Mouse (Mus musculus): ENCODE results near the gene Calhm2. TPM values are rescaled to one million over a fixed set of nuclear protein-coding genes. Genes with fewer than 3 reads are reported as not detected.
A peak's percentile ranks its signal among the peaks of the same experiment; 100 is the strongest.
"Not testable (repeated sequence)": the region's sequence is repeated elsewhere in the genome, so short reads cannot be mapped to it uniquely, and the experiment has no call there.

Calhm2 gene
- total RNA-seq, 1 experiment = 3.2 TPM

DNA sequence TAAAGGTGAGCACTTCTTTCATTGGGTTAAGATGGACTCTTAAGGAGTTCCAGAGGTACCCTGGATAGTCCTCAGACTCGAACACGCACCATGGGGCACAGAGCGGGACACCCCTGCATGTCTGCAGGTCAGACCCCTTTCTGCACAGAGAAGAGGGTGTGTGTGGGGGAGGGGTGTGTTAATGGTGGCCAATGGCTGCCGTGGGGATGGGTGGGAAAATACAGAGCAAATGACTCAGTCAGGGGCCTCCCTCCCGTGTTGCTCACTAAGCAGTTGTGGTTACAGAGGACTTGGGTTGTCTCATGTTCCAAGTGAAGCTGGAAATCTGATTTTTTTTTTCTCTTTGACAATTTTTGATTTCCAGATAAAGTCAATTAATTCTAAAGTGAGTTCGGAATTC is 4.3 kb upstream of the Calhm2 start:
- no peaks in the 10 kb centered on the region for H3K9me3 ChIP-seq (ENCODE audit: control insufficient read depth, insufficient read depth, low read depth, low read length)
- no peaks in the 10 kb centered on the region for H3K36me3 ChIP-seq (ENCODE audit: control insufficient read depth, insufficient read depth, low read length, poor library complexity, severe bottlenecking)
- H3K9ac ChIP-seq (ENCODE audit: insufficient read depth, low read depth, low read length, poor library complexity, severe bottlenecking) = no peak overlapping the region
- peaks cover 5 to 30% of the 10 kb centered on the region in 2 experiments; a peak in 3 of 4 replicates for H3K4me1 ChIP-seq (ENCODE audit: control insufficient read depth in 2 of 2, insufficient read depth in 2 of 2, low read length in 2 of 2, poor library complexity in 1 of 2)
- TF ChIP-seq ZC3H11A (IDR thresholded peaks at IDR 0.05; ENCODE audit: borderline replicate concordance, low read depth, low read length) (no peak), HCFC1 (IDR thresholded peaks at IDR 0.05; ENCODE audit: borderline replicate concordance, insufficient read depth, low read length) (no peak), CHD2 (IDR thresholded peaks at IDR 0.05; ENCODE audit: low read depth, low read length) (no peak), MAFK (IDR thresholded peaks at IDR 0.05; ENCODE audit: insufficient read depth, low read depth, low read length) (no peak), ZNF384 (IDR thresholded peaks at IDR 0.05; ENCODE audit: low read depth, low read length) (no peak)
- no peak overlapping the region for H3K4me3 ChIP-seq (ENCODE audit: insufficient read depth in 1 of 2, low read depth in 1 of 2, low read length in 2 of 2, poor library complexity in 1 of 2, severe bottlenecking in 1 of 2)
- no peak overlapping the region for H3K27ac ChIP-seq (ENCODE audit: insufficient read depth, low read depth, low read length, poor library complexity, severe bottlenecking)
- in situ Hi-C loops (cut with MboI; ENCODE audit: low sequenced_read_pairs in 2 of 2, unreplicated experiment in 2 of 2) = no loop called here
- DNase-seq (ENCODE audit: low read depth, low spot score) = no peak

DNA sequence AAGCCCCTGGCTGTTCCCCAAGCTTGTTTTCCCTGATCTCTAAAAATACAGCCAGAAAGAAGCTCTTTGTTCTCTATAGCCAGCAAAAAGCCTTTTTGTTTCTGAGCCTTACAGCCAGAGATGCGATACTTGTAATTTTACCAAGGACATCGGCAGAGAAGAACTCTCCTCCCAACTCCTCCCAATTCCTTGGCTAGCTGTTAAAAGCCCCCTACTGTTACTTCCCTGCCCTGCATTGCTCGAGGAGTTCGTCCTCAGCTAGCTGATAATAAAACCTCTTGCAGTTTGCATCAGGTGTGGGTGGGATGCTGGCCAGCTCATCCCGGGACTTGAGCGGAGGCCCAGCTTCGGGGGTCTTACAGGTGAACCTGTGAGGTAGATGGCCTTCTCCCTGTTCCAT is 1.5 kb upstream of the Calhm2 start:
- H3K9ac ChIP-seq (ENCODE audit: insufficient read depth, low read depth, low read length, poor library complexity, severe bottlenecking); H3K36me3 ChIP-seq (ENCODE audit: control insufficient read depth, insufficient read depth, low read length, poor library complexity, severe bottlenecking); H3K4me3 ChIP-seq (ENCODE audit: insufficient read depth in 1 of 2, low read depth in 1 of 2, low read length in 2 of 2, poor library complexity in 1 of 2, severe bottlenecking in 1 of 2); H3K9me3 ChIP-seq (ENCODE audit: control insufficient read depth, insufficient read depth, low read depth, low read length); H3K27ac ChIP-seq (ENCODE audit: insufficient read depth, low read depth, low read length, poor library complexity, severe bottlenecking); in situ Hi-C loops (cut with MboI; ENCODE audit: low sequenced_read_pairs in 2 of 2, unreplicated experiment in 2 of 2); DNase-seq (ENCODE audit: low read depth, low spot score): not testable (repeated sequence)
- peaks cover 10 to 37% of the 10 kb centered on the region in 2 experiments for H3K4me1 ChIP-seq (ENCODE audit: control insufficient read depth in 2 of 2, insufficient read depth in 2 of 2, low read length in 2 of 2, poor library complexity in 1 of 2)

DNA sequence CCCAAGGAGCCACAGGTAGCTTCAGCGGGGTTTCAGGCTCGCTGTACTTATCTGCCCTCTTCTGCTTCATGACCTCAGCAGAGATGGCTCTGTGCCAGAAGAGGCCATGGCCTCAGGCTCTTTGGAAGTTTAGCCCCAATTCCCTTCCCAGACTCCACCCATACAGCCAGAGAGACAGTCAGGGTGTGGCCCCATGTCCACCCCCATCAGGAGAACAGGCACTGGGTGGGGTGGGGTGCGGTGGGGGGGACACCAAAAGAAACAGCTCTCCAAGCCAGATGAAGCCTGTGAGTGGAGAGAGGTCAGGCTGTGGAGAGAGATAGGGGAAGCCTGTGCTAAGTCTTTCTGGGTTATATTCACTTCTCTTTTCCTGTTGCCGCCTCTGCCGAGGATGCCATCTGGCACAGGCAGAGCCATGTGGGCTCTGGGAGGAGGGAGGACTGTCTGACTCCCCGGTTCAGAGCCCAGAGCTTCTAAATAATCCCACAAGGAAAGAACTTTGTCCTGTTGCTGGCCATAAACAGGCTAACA is 978 bp downstream of the Calhm2 start:
- in situ Hi-C loops (cut with MboI; ENCODE audit: low sequenced_read_pairs in 2 of 2, unreplicated experiment in 2 of 2) = no loop called here
- peaks cover 10 to 35% of the 10 kb centered on the region in 2 experiments for H3K4me1 ChIP-seq (ENCODE audit: control insufficient read depth in 2 of 2, insufficient read depth in 2 of 2, low read length in 2 of 2, poor library complexity in 1 of 2)
- H3K9ac ChIP-seq (ENCODE audit: insufficient read depth, low read depth, low read length, poor library complexity, severe bottlenecking) = peak overlapping the region; percentile 68; the same call in 1 of the 2 replicates
- H3K27ac ChIP-seq (ENCODE audit: insufficient read depth, low read depth, low read length, poor library complexity, severe bottlenecking) = no peak overlapping the region
- H3K36me3 ChIP-seq (ENCODE audit: control insufficient read depth, insufficient read depth, low read length, poor library complexity, severe bottlenecking) = peaks cover 2% of the 10 kb centered on the region; the same call in 1 of the 2 replicates
- H3K9me3 ChIP-seq (ENCODE audit: control insufficient read depth, insufficient read depth, low read depth, low read length) = no peaks in the 10 kb centered on the region
- peak; percentile 75 for DNase-seq (ENCODE audit: low read depth, low spot score)
- no peak for TF ChIP-seq ZC3H11A (IDR thresholded peaks at IDR 0.05; ENCODE audit: borderline replicate concordance, low read depth, low read length)
- no peak for TF ChIP-seq HCFC1 (IDR thresholded peaks at IDR 0.05; ENCODE audit: borderline replicate concordance, insufficient read depth, low read length)
- no peak for TF ChIP-seq MAFK (IDR thresholded peaks at IDR 0.05; ENCODE audit: insufficient read depth, low read depth, low read length)
- TF ChIP-seq ZNF384 (IDR thresholded peaks at IDR 0.05; ENCODE audit: low read depth, low read length) = no peak
- no peak for TF ChIP-seq CHD2 (IDR thresholded peaks at IDR 0.05; ENCODE audit: low read depth, low read length)
- peak overlapping the region in 1 of 2 experiments; percentile 54; a peak in 2 of 4 replicates for H3K4me3 ChIP-seq (ENCODE audit: insufficient read depth in 1 of 2, low read depth in 1 of 2, low read length in 2 of 2, poor library complexity in 1 of 2, severe bottlenecking in 1 of 2)

DNA sequence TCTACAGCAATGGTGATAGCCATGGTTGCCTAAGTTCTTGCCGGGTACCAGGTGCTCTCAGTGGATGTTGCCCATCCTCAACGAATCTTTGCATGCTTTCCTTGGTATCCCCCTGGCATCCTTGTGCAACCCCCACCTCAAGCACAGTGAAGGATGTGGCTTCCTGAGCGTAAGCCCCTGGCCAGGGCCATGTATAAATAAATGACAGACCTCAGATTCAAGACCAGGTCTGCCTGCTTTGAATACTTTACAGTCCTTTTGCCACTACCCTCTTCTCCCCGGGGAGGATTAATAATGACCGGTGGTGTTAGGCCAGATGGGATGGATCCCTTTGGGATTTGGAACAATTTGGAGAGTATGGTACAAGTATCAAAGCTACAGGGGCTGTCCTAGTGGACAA is 1.9 kb downstream of the Calhm2 start:
- in situ Hi-C loops (cut with MboI; ENCODE audit: low sequenced_read_pairs in 2 of 2, unreplicated experiment in 2 of 2) = no loop called here
- Histone ChIP-seq H3K4me1 (ENCODE audit: control insufficient read depth in 2 of 2, insufficient read depth in 2 of 2, low read length in 2 of 2, poor library complexity in 1 of 2) (peaks cover 10 to 35% of the 10 kb centered on the region in 2 experiments), H3K9ac (ENCODE audit: insufficient read depth, low read depth, low read length, poor library complexity, severe bottlenecking) (no peak overlapping the region), H3K9me3 (ENCODE audit: control insufficient read depth, insufficient read depth, low read depth, low read length) (no peaks in the 10 kb centered on the region), H3K4me3 (ENCODE audit: insufficient read depth in 1 of 2, low read depth in 1 of 2, low read length in 2 of 2, poor library complexity in 1 of 2, severe bottlenecking in 1 of 2) (peak overlapping the region in 1 of 2 experiments; percentile 46; a peak in 1 of 4 replicates), H3K36me3 (ENCODE audit: control insufficient read depth, insufficient read depth, low read length, poor library complexity, severe bottlenecking) (peaks cover 8% of the 10 kb centered on the region), H3K27ac (ENCODE audit: insufficient read depth, low read depth, low read length, poor library complexity, severe bottlenecking) (no peak overlapping the region)
- no peak for DNase-seq (ENCODE audit: low read depth, low spot score)
- TF ChIP-seq HCFC1 (IDR thresholded peaks at IDR 0.05; ENCODE audit: borderline replicate concordance, insufficient read depth, low read length) = no peak
- no peak for TF ChIP-seq ZC3H11A (IDR thresholded peaks at IDR 0.05; ENCODE audit: borderline replicate concordance, low read depth, low read length)
- no peak for TF ChIP-seq ZNF384 (IDR thresholded peaks at IDR 0.05; ENCODE audit: low read depth, low read length)
- no peak for TF ChIP-seq MAFK (IDR thresholded peaks at IDR 0.05; ENCODE audit: insufficient read depth, low read depth, low read length)
- no peak for TF ChIP-seq CHD2 (IDR thresholded peaks at IDR 0.05; ENCODE audit: low read depth, low read length)

DNA sequence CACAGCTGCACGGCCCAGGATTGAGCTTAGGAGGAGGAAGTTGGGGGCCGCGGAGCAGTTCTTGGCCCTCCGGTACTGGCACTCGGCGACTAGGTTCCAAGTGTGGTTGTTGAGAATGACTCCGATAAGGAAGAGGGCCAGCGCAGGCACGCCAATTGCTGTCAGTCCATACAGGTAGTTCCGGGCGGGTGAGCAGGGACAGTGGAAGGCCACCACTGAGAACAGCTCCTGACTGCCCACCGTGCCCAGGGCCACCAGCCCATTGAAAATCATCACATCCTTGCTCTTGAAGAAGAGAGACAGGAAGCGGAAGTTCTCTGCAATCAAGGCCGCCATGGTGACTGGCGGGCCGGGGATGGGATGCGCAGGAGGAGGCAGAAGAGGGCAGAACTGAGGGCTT is 2.5 kb downstream of the Calhm2 start:
- peaks cover 10% of the 10 kb centered on the region for H3K36me3 ChIP-seq (ENCODE audit: control insufficient read depth, insufficient read depth, low read length, poor library complexity, severe bottlenecking)
- in situ Hi-C loops (cut with MboI; ENCODE audit: low sequenced_read_pairs in 2 of 2, unreplicated experiment in 2 of 2) = no loop called here
- H3K27ac ChIP-seq (ENCODE audit: insufficient read depth, low read depth, low read length, poor library complexity, severe bottlenecking) = no peak overlapping the region
- peak overlapping the region; percentile 43 for H3K9ac ChIP-seq (ENCODE audit: insufficient read depth, low read depth, low read length, poor library complexity, severe bottlenecking)
- no peaks in the 10 kb centered on the region for H3K9me3 ChIP-seq (ENCODE audit: control insufficient read depth, insufficient read depth, low read depth, low read length)
- peak overlapping the region; percentile 46 to 54 for H3K4me3 ChIP-seq (ENCODE audit: insufficient read depth in 1 of 2, low read depth in 1 of 2, low read length in 2 of 2, poor library complexity in 1 of 2, severe bottlenecking in 1 of 2)
- DNase-seq (ENCODE audit: low read depth, low spot score) = no peak
- no peak for TF ChIP-seq ZNF384 (IDR thresholded peaks at IDR 0.05; ENCODE audit: low read depth, low read length)
- TF ChIP-seq HCFC1 (IDR thresholded peaks at IDR 0.05; ENCODE audit: borderline replicate concordance, insufficient read depth, low read length) = no peak
- TF ChIP-seq MAFK (IDR thresholded peaks at IDR 0.05; ENCODE audit: insufficient read depth, low read depth, low read length) = no peak
- no peak for TF ChIP-seq CHD2 (IDR thresholded peaks at IDR 0.05; ENCODE audit: low read depth, low read length)
- TF ChIP-seq ZC3H11A (IDR thresholded peaks at IDR 0.05; ENCODE audit: borderline replicate concordance, low read depth, low read length) = no peak
- H3K4me1 ChIP-seq (ENCODE audit: control insufficient read depth in 2 of 2, insufficient read depth in 2 of 2, low read length in 2 of 2, poor library complexity in 1 of 2) = peaks cover 10 to 35% of the 10 kb centered on the region in 2 experiments
